Mouse (Mus musculus) CH12F3 (cell line): ENCODE results near the gene Pde4b.

Source experiments
- in situ Hi-C: fragments of 300-500 bp; cut with MboI; formaldehyde crosslinking; loops from 2 replicates; pipeline ENCODE4 v1.14.3; 2020; ENCODE audit warnings: low sequenced_read_pairs

Gene Pde4b

GRCm38 (mm10) chr4:102456426-102456825, 369.1 kb downstream of the Pde4b start:
- in situ Hi-C loops = loop anchor here (25.0 kb wide), 1 partner anchor 794 kb away; no protein-coding TSS in a partner anchor

- in situ Hi-C loops = loop anchor here (25.0 kb wide), 1 partner anchor 797 kb away; no protein-coding TSS in a partner anchor
Observed at GRCm38 (mm10) chr4:102459216-102459999, 372.1 kb downstream of the Pde4b start.

DNA sequence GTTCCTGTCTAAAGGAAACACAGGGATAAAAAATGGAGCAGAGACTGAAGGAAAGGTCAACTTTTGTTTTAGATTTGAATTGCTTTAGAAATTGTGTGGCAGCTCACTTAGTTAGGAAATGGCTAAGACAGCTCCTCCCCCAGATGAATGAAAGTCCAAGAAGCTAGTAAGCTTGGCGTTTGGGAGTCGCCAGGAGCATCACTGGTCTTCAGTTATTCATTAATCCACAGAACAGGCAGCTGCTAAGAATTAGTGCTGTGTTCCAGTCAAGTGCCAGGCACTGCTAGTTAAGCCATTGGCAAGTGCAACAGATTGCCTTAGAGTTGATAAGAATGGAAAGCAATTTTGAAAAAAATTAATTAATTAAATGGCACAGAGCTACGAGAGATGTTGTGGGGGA, 390.8 kb downstream of the Pde4b start:
- in situ Hi-C loops = loop anchor here (25.0 kb wide), 2 partner anchors 659 to 859 kb away; no protein-coding TSS in a partner anchor

DNA sequence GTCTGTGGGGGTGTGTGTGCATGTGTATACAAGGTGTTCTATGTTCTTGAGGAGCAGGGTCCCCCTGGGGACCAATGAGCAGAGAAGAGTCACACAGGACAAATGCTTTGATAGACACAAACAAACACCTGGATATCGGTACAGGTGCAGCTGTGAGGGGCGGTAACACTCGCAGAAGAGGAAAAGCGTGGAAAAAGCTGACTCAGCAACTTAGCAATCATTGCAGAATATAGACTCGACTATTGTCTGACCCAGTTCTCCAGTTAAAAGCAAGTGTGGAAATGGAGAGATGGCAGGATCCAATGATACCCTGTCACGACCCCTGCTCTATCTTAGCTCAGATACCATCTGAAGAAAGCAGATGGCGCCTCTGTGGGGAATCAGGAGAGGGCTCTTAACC, 391.5 kb downstream of the Pde4b start:
- in situ Hi-C loops = loop anchor here (25.0 kb wide), 2 partner anchors 658 to 858 kb away; no protein-coding TSS in a partner anchor

- in situ Hi-C loops = loop anchor here (10.0 to 25.0 kb wide), 3 partner anchors 256 to 856 kb away; no protein-coding TSS in a partner anchor
Observed at GRCm38 (mm10) chr4:102480830-102481484, 393.6 kb downstream of the Pde4b start.

DNA sequence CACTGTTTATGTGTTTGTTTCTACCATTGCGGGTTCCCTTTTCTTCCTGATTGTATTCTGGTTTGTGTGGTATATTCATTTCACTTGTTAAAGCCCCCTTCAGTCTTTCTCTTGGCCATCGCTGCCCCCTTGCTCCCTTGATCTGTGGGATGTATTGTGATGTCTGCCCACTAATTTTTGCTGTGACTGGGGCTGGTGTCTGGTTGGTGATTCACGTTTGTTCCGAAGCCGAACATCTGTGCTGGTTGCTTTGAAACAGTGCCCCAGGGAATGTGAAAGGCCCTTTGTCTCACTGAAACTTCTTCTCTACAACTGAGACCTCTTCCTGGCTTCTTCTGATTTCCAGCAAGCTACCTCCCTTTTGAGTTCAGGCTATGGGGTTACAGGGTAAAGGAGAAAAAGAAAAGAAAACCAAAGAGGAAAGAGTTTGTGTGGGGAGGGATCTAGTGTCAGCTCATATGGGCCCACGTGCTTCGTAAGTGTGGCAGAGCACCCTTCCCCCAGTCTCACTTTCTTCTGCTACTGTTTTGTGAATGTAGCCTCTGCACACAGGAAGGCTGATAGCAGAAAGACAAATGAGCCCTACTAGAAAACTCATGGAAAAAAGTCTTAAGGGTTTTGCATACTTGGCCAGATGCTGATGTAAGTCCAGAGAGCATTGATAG, 396.1 kb downstream of the Pde4b start:
- in situ Hi-C loops = loop anchor here (10.0 to 25.0 kb wide), 3 partner anchors 259 to 854 kb away; no protein-coding TSS in a partner anchor

DNA sequence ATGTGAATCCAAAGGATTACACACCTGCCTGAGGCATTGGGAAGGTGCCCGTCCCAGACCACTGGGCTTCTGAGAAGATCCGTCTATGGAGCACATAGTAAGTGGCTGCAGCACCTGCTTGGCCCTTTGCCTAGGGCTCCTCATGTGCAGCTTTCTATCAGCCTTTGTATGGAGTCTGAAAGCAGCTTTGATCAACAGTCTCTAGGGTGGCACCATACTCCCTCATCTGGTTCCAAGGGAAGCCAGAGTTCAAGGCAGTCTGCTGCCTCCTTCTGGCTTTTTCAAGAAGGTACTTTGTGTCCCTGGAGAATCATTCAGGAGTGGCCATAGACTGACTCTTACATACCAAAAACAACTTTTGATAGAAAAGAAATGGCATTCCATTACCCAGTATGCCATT, 397.4 kb downstream of the Pde4b start:
- in situ Hi-C loops = loop anchor here (10.0 to 25.0 kb wide), 3 partner anchors 260 to 853 kb away; no protein-coding TSS in a partner anchor

DNA sequence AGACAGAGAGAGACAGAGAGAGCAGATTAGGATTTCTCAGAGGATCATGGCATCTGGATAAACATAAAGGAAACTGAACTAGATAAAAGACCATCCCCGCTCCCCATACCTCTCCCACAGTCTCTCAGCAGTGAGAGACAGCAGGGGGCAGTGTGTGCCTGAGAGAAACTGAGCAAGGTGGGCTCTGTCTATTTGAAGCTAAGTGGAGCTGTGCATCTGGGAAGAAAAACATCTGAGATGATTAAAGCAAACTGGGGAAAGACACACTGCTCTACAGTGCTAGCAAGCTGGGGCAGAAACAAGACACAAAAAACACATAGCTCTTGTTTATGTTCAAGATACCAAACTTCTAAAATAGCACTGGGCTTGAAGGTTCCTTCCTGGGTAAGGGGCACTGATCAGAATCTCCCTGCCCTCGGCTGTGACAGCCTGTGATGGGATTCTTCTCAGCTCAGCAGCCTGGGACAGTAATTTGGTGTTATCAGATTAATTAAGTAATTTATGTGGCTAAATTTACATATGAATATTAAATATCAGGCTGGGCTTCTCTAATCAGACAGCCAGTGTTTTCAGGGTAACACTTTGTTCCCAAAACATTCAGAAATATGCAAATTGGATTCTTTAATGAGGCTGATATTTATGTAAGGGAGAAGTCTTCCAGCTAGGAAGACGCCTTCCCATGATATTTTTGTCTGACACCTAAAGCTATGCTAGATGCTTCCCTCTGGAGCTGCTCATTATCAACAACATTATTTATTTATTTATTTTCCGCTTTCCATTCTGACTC, 399.0 kb downstream of the Pde4b start:
- in situ Hi-C loops = loop anchor here (10.0 to 25.0 kb wide), 3 partner anchors 262 to 851 kb away; no protein-coding TSS in a partner anchor

GRCm38 (mm10) chr4:102486921-102487240, 399.5 kb downstream of the Pde4b start:
- in situ Hi-C loops = loop anchor here (10.0 to 25.0 kb wide), 3 partner anchors 262 to 850 kb away; no protein-coding TSS in a partner anchor

DNA sequence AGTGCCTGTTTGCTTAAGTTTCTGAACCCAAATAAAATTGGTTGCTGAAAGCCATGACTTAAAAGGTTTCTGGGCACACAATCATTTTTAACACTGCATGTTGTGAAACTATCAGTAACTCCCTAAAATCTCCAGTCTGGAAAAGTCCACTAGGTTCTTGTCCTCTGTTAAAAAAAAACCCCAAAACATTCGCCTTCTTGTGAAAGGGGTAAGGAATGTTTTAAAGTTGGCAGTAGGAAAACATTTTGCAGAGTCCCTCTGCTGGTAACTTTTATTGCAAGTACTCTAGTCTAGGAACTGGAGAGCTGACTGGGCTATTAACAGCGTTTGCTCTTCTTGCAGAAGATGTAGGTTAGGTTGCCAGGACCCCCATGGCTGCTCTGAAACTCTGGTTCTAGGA, 400.7 kb downstream of the Pde4b start:
- in situ Hi-C loops = loop anchor here (10.0 to 25.0 kb wide), 3 partner anchors 263 to 849 kb away; no protein-coding TSS in a partner anchor

DNA sequence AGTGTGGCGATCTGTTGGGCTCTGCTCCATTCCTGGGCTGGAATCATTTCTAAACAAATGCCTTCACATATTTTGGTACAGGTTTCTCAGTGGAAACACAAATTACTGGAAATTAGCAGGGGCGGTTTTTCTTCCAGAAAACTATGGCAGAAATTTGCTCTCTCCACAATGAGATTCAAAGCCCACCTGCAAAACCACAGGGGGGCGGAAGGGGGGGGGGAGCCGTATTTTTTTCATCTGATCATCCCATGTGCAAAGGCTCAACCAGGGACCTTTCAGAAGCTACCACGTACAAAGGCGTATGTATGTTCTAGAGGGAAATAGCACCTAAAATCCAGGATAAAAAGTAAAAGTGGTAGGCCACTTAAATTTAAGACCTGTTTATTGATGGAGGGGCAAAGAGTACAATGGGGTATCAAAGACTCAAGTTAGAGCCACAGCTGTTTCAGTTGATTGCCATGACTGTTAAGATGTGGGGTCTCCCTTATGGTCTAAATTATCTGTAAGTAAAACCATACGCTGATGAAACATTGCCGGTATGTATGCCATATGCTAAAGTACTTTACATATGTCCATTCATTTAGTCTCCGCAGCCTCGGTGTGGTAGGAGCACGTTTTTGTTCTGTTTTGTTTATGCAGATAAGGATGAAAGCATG, 404.3 kb downstream of the Pde4b start:
- in situ Hi-C loops = loop anchor here (5.0 to 25.0 kb wide), 3 partner anchors 166 to 846 kb away; no protein-coding TSS in a partner anchor

- in situ Hi-C loops = loop anchor here (5.0 to 25.0 kb wide), 3 partner anchors 164 to 844 kb away; no protein-coding TSS in a partner anchor
Observed at GRCm38 (mm10) chr4:102492911-102493310, 405.6 kb downstream of the Pde4b start.

DNA sequence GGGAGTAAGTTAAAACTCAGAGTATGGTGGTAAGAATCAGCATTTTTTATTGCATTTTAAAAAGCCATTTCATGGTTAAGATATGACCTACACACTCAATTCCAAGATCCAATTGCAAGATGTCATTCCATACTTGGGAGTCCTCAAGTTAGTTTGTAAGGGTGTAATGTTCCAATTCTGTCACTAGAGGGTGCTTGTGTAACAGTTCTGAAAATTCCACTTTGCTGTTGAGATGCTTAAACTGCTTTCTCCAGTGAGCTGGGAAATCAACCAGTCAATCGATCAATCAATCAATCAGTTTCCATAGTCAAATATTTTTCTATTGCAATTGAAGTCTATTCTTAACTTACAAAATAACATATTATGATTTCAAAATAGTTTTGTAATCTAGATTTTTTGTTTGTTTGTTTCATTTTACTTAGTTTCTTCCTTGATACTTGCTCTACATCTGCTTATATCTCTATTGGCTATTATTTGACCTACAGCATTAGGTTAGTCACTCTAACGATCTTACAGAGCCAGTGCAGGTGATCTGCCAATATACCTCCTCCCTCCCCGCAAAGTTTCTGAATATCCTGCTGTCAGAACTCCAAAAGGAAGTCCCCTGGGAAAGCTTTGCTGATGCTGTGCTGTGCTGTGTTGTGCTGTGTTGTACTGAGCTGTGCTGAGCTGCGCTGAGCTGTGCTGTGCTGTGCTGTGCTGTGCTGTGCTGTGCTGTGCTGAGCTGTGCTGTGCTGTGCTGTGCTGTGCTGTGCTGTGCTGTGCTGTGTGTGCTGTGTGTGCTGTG, 406.2 kb downstream of the Pde4b start:
- in situ Hi-C loops = loop anchor here (5.0 to 25.0 kb wide), 3 partner anchors 164 to 844 kb away; no protein-coding TSS in a partner anchor

DNA sequence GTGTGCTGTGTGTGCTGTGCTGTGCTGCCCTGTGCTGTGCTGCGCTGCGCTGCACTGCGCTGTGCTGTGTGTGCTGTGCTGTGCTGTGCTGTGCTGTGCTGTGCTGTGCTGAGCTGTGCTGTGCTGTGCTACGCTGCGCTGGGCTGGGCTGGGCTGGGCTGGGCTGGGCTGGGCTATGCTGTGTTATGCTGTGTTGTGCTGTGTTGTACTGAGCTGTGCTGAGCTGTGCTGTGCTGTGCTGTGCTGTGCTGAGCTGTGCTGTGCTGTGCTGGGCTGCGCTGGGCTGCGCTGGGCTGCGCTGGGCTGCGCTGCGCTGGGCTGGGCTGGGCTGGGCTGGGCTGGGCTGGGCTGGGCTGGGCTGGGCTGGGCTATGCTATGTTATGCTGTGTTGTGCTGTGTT, 406.9 kb downstream of the Pde4b start:
- in situ Hi-C loops = loop anchor here (5.0 to 25.0 kb wide), 3 partner anchors 163 to 843 kb away; no protein-coding TSS in a partner anchor

GRCm38 (mm10) chr4:102495001-102495400, 407.7 kb downstream of the Pde4b start:
- in situ Hi-C loops = loop anchor here (25.0 kb wide), 2 partner anchors 642 to 842 kb away; no protein-coding TSS in a partner anchor

- in situ Hi-C loops = loop anchor here (25.0 kb wide), 2 partner anchors 642 to 842 kb away; no protein-coding TSS in a partner anchor
Observed at GRCm38 (mm10) chr4:102495474-102495873, 408.1 kb downstream of the Pde4b start.

GRCm38 (mm10) chr4:102496269-102497177, 409.2 kb downstream of the Pde4b start:
- in situ Hi-C loops = loop anchor here (25.0 kb wide), 2 partner anchors 641 to 841 kb away; no protein-coding TSS in a partner anchor
